Mouse (Mus musculus): Measurements from ENCODE around the gene Slc25a44. TPM values are rescaled to one million over a fixed set of nuclear protein-coding genes. Genes with fewer than 3 reads are reported as not detected.

Gene Slc25a44
- polyA plus RNA-seq, 1 experiment from 2014 or later, result 19.7 TPM

GRCm38 (mm10) chr3:88361612-88362313 is 63.2 kb downstream of the Slc25a44 start:
- Histone ChIP-seq H3K27ac (ENCODE audit: low read depth) (no peak overlapping the region), H3K27me3 (replicated peaks; ENCODE audit: control insufficient read depth, insufficient read depth, low read length) (peaks cover 16% of the 10 kb centered on the region), H3K4me3 (ENCODE audit: low read depth, low read length) (no peak overlapping the region), H3K4me1 (replicated peaks; ENCODE audit: control insufficient read depth, insufficient read depth, low read length) (0 out of 2 replicates have a peak, but pooled peaks cover 4% of the 10 kb centered on the region), H3K9ac (ENCODE audit: low read length) (no peak overlapping the region), H3K9me3 (ENCODE audit: control insufficient read depth, low read length) (no peaks in the 10 kb centered on the region), H3K36me3 (ENCODE audit: control insufficient read depth, insufficient read depth, low read length) (peaks cover 60% of the 10 kb centered on the region), H3K4me2 (ENCODE audit: low read length) (no peak overlapping the region)
- 82% methylated on average over 2 of the region's 2 CpGs for WGBS
- no peak for DNase-seq (ENCODE audit: low spot score)
- no peak for ATAC-seq (replicated peaks; ENCODE audit: low FRiP score, low TSS enrichment, low read depth)

DNA sequence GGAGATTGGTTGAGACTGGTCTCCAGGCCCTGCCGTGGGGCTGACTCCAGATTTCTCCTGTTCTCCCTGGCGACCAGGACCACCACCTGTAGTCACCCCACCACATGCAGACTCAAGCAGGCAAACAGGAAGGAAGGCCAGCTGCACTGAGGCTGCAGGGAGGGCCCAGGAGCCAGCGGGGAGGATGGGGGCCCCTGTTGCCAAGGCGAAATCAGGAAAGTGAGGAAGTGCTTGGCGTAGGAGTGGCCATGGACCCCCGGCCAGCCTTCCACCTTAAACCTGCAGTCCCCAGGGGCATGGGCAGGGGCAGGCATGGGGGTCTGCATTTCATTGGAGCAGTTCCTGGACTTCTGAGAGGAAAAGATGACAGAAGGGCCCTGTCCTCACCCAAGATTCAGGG is 63.8 kb downstream of the Slc25a44 start:
- WGBS, result 68% methylated on average over 6 of the region's 6 CpGs
- DNase-seq (ENCODE audit: low spot score), result no peak

More for the DNA sequence above, 63.8 kb downstream of the Slc25a44 start:
- Histone ChIP-seq H3K4me3 (ENCODE audit: low read depth, low read length) (no peak overlapping the region), H3K27ac (ENCODE audit: low read depth) (no peak overlapping the region), H3K9ac (ENCODE audit: low read length) (no peak overlapping the region), H3K36me3 (ENCODE audit: control insufficient read depth, insufficient read depth, low read length) (peaks cover 67% of the 10 kb centered on the region), H3K27me3 (replicated peaks; ENCODE audit: control insufficient read depth, insufficient read depth, low read length) (peaks cover 13% of the 10 kb centered on the region), H3K9me3 (ENCODE audit: control insufficient read depth, low read length) (no peaks in the 10 kb centered on the region), H3K4me1 (replicated peaks; ENCODE audit: control insufficient read depth, insufficient read depth, low read length) (0 out of 2 replicates have a peak, but pooled peaks cover 4% of the 10 kb centered on the region), H3K4me2 (ENCODE audit: low read length) (no peak overlapping the region)
- ATAC-seq (replicated peaks; ENCODE audit: low FRiP score, low TSS enrichment, low read depth), result no peak

Small RNA genes within 50 kb of the gene (microRNA-seq; reads per million reads assigned to microRNA genes)
- not detected for gene Mir7011

Other genes with a start within 250 kb of the Slc25a44 start
- gene Rhbg, start 170.4 kb downstream of the Slc25a44 start, polyA plus RNA-seq (2014; fragmentation: Nextera tagmentation; extraction: Ambion mirVana), result 0.26 TPM in 1 of 2 replicates, not detected in the other
- gene Gm38392, start 137.9 kb downstream of the Slc25a44 start, polyA plus RNA-seq (2014; fragmentation: Nextera tagmentation; extraction: Ambion mirVana), result 0.28 and 0.89 TPM in 2 replicates
- gene Tsacc, start 128.1 kb downstream of the Slc25a44 start, polyA plus RNA-seq (2014; fragmentation: Nextera tagmentation; extraction: Ambion mirVana), result 13.3 TPM in 2 replicates
- gene Cct3, start 128.0 kb downstream of the Slc25a44 start, polyA plus RNA-seq (2014; fragmentation: Nextera tagmentation; extraction: Ambion mirVana), result 566 and 608 TPM in 2 replicates
- gene Glmp, start 100.1 kb downstream of the Slc25a44 start, polyA plus RNA-seq (2014; fragmentation: Nextera tagmentation; extraction: Ambion mirVana), result 140 and 161 TPM in 2 replicates
- 17.1 and 17.3 TPM in 2 replicates for gene Tmem79, start 89.0 kb downstream of the Slc25a44 start, polyA plus RNA-seq (2014; fragmentation: Nextera tagmentation; extraction: Ambion mirVana)
- gene Smg5, start 88.9 kb downstream of the Slc25a44 start, polyA plus RNA-seq (2014; fragmentation: Nextera tagmentation; extraction: Ambion mirVana), result 39.4 and 40.1 TPM in 2 replicates
- gene Paqr6, start 60.6 kb downstream of the Slc25a44 start, polyA plus RNA-seq (2014; fragmentation: Nextera tagmentation; extraction: Ambion mirVana), result 1.5 and 2.4 TPM in 2 replicates
- gene Bglap3, start 52.4 kb downstream of the Slc25a44 start, polyA plus RNA-seq (2014; fragmentation: Nextera tagmentation; extraction: Ambion mirVana), result 0.28 and 0.30 TPM in 2 replicates
- not detected in 2 replicates for gene Bglap2, start 46.4 kb downstream of the Slc25a44 start, polyA plus RNA-seq (2014; fragmentation: Nextera tagmentation; extraction: Ambion mirVana)
- gene Bglap, start 40.7 kb downstream of the Slc25a44 start, polyA plus RNA-seq (2014; fragmentation: Nextera tagmentation; extraction: Ambion mirVana), result 0.64 TPM in 1 of 2 replicates, not detected in the other
- 150 and 154 TPM in 2 replicates for gene Pmf1, start 14.8 kb downstream of the Slc25a44 start, polyA plus RNA-seq (2014; fragmentation: Nextera tagmentation; extraction: Ambion mirVana)
- gene Sema4a, start 36.0 kb upstream of the Slc25a44 start, polyA plus RNA-seq (2014; fragmentation: Nextera tagmentation; extraction: Ambion mirVana), result 11.1 and 13.3 TPM in 2 replicates
- 86.0 and 96.0 TPM in 2 replicates for gene Lmna, start 84.8 kb upstream of the Slc25a44 start, polyA plus RNA-seq (2014; fragmentation: Nextera tagmentation; extraction: Ambion mirVana)
- 19.8 and 23.8 TPM in 2 replicates for gene Mex3a, start 107.3 kb upstream of the Slc25a44 start, polyA plus RNA-seq (2014; fragmentation: Nextera tagmentation; extraction: Ambion mirVana)
- gene Rab25, start 123.2 kb upstream of the Slc25a44 start, polyA plus RNA-seq (2014; fragmentation: Nextera tagmentation; extraction: Ambion mirVana), result 55.6 and 56.9 TPM in 2 replicates
- gene Lamtor2, start 127.9 kb upstream of the Slc25a44 start, polyA plus RNA-seq (2014; fragmentation: Nextera tagmentation; extraction: Ambion mirVana), result 98.9 and 102 TPM in 2 replicates
- gene Ubqln4, start 128.6 kb upstream of the Slc25a44 start, polyA plus RNA-seq (2014; fragmentation: Nextera tagmentation; extraction: Ambion mirVana), result 59.0 and 60.8 TPM in 2 replicates
- 290 and 316 TPM in 2 replicates for gene Ssr2, start 150.7 kb upstream of the Slc25a44 start, polyA plus RNA-seq (2014; fragmentation: Nextera tagmentation; extraction: Ambion mirVana)
- 87.0 and 98.4 TPM in 2 replicates for gene Arhgef2, start 180.8 kb upstream of the Slc25a44 start, polyA plus RNA-seq (2014; fragmentation: Nextera tagmentation; extraction: Ambion mirVana)
- gene Rxfp4, start 228.0 kb upstream of the Slc25a44 start, polyA plus RNA-seq (2014; fragmentation: Nextera tagmentation; extraction: Ambion mirVana), result not detected in 2 replicates

Data from intestine, embryonic 14.5 days (tissue).